Mouse (Mus musculus): ENCODE results near the gene Dscam. TPM values are rescaled to one million over a fixed set of nuclear protein-coding genes. Genes with fewer than 3 reads are reported as not detected.

Gene Dscam
- polyA plus RNA-seq, 1 experiment = 0.13 TPM

DNA sequence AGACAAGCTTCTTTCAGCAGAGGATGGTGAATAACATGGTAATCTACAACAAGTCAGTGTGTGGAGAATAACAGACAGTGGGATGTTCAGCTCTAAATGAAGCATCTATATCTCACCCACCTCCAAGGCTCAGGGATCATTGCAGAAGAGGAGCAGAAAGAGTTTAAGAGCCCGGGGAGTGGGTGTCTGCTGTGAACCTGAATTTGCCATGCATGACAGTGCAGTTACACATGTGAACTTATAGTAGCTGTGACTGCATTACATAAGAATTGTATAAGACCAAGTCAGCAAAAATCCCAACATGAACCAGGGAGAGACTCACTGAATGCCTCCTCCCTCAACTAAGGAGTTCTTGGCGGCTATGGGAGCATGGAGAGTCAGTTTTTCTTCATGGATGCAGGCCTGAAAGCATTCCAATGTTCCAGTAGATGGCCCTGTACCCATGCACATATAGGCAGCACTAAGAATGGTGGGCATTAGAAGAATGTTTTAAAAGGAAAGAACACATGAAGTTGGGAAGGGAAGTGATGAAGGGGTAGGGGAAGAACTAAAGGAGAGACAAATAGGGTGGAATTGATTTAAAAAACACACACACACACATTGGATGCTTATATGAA is 417.3 kb downstream of the Dscam start:
- Histone ChIP-seq H3K4me3 (ENCODE audit: low read depth, low read length) (no peak overlapping the region), H3K9ac (ENCODE audit: low read depth, poor library complexity, severe bottlenecking) (no peak overlapping the region), H3K4me1 (ENCODE audit: control insufficient read depth, insufficient read depth, low read length) (peaks cover 2% of the 10 kb centered on the region), H3K9me3 (replicated peaks; ENCODE audit: control insufficient read depth, insufficient read depth, low read length, poor library complexity, severe bottlenecking) (no peaks in the 10 kb centered on the region), H3K36me3 (ENCODE audit: control insufficient read depth, insufficient read depth, low read length, poor library complexity, severe bottlenecking) (no peaks in the 10 kb centered on the region), H3K27me3 (ENCODE audit: control insufficient read depth, insufficient read depth, low read length, poor library complexity, severe bottlenecking) (no peaks in the 10 kb centered on the region; the same call in 1 of the 2 replicates), H3K27ac (ENCODE audit: insufficient read depth, low read length) (no peak overlapping the region)
- TF ChIP-seq EP300 (IDR thresholded peaks at IDR 0.05; ENCODE audit: insufficient read depth, low read depth, low read length) (no peak), CTCF (IDR thresholded peaks at IDR 0.05; ENCODE audit: low read depth, low read length) (no peak)

DNA sequence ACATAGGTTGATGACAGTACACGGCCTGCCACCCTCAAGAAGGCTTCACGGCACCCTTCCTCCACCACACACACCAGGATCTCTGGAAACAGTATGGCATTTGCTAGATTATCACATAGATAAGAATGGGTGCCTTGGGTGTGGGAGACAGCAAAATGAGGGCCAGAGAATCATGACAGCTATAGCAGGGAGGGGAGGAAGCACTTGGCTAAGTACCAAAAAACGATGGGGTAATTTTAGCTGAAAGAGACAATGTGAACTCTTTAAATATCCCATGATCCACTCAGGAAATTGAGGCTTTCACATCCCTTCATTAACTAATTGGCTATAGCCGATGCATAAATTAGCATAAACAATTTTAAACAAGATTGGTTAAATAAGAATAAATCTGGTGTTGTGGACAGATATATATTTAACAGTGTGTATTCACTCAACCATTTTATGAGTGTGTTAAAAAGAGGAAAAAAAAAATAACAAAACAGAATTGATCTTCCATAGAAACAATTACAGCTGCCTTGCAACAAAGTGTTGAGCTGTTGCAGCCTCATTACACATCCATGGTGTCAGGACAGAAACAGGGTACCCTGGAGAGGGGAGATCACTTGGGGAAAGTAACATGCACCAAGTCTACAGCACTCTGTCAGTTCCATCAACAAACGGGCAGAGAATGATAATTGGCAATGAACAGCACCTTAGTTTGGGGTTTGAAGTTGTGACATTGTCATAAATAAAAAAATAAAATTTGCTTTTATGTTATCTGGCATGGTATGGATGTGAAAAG is 427.9 kb downstream of the Dscam start:
- no peaks in the 10 kb centered on the region for H3K9me3 ChIP-seq (replicated peaks; ENCODE audit: control insufficient read depth, insufficient read depth, low read length, poor library complexity, severe bottlenecking)
- H3K36me3 ChIP-seq (ENCODE audit: control insufficient read depth, insufficient read depth, low read length, poor library complexity, severe bottlenecking) = no peaks in the 10 kb centered on the region
- H3K27me3 ChIP-seq (ENCODE audit: control insufficient read depth, insufficient read depth, low read length, poor library complexity, severe bottlenecking) = no peaks in the 10 kb centered on the region
- no peak overlapping the region for H3K9ac ChIP-seq (ENCODE audit: low read depth, poor library complexity, severe bottlenecking)
- no peak overlapping the region for H3K27ac ChIP-seq (ENCODE audit: insufficient read depth, low read length)
- no peak overlapping the region for H3K4me3 ChIP-seq (ENCODE audit: low read depth, low read length)
- H3K4me1 ChIP-seq (ENCODE audit: control insufficient read depth, insufficient read depth, low read length) = no peaks in the 10 kb centered on the region
- TF ChIP-seq CTCF (IDR thresholded peaks at IDR 0.05; ENCODE audit: low read depth, low read length) = no peak
- TF ChIP-seq POLR2A (IDR thresholded peaks at IDR 0.05; ENCODE audit: insufficient read depth, low read length) = no peak

DNA sequence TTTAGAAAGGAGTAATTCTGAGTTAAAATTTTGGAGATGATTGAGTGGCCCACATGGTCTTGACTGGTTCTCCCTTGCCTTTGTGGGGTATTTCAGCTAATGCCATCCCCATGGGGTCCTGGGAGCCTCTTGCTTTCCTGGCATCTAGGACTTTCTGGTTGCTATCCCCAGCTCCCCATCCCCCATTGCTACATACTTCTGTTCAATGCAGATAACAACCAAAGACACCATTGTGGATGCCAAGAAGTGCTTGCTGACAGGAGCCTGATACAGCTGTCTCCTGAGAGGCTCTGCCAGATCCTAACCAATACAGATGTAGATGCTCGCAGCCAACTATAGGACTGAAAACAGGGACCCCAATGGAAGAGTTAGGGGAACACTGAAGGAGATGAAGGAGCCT is 429.2 kb downstream of the Dscam start:
- no peak overlapping the region for H3K4me3 ChIP-seq (ENCODE audit: low read depth, low read length)
- no peaks in the 10 kb centered on the region for H3K27me3 ChIP-seq (ENCODE audit: control insufficient read depth, insufficient read depth, low read length, poor library complexity, severe bottlenecking)
- H3K36me3 ChIP-seq (ENCODE audit: control insufficient read depth, insufficient read depth, low read length, poor library complexity, severe bottlenecking) = no peaks in the 10 kb centered on the region
- H3K4me1 ChIP-seq (ENCODE audit: control insufficient read depth, insufficient read depth, low read length) = no peaks in the 10 kb centered on the region
- TF ChIP-seq POLR2A (IDR thresholded peaks at IDR 0.05; ENCODE audit: insufficient read depth, low read length) = no peak
- no peak for TF ChIP-seq CTCF (IDR thresholded peaks at IDR 0.05; ENCODE audit: low read depth, low read length)
- no peak for TF ChIP-seq EP300 (IDR thresholded peaks at IDR 0.05; ENCODE audit: insufficient read depth, low read depth, low read length)
- no peak overlapping the region for H3K9ac ChIP-seq (ENCODE audit: low read depth, poor library complexity, severe bottlenecking)
- no peak overlapping the region for H3K27ac ChIP-seq (ENCODE audit: insufficient read depth, low read length)
- H3K9me3 ChIP-seq (replicated peaks; ENCODE audit: control insufficient read depth, insufficient read depth, low read length, poor library complexity, severe bottlenecking) = no peaks in the 10 kb centered on the region

DNA sequence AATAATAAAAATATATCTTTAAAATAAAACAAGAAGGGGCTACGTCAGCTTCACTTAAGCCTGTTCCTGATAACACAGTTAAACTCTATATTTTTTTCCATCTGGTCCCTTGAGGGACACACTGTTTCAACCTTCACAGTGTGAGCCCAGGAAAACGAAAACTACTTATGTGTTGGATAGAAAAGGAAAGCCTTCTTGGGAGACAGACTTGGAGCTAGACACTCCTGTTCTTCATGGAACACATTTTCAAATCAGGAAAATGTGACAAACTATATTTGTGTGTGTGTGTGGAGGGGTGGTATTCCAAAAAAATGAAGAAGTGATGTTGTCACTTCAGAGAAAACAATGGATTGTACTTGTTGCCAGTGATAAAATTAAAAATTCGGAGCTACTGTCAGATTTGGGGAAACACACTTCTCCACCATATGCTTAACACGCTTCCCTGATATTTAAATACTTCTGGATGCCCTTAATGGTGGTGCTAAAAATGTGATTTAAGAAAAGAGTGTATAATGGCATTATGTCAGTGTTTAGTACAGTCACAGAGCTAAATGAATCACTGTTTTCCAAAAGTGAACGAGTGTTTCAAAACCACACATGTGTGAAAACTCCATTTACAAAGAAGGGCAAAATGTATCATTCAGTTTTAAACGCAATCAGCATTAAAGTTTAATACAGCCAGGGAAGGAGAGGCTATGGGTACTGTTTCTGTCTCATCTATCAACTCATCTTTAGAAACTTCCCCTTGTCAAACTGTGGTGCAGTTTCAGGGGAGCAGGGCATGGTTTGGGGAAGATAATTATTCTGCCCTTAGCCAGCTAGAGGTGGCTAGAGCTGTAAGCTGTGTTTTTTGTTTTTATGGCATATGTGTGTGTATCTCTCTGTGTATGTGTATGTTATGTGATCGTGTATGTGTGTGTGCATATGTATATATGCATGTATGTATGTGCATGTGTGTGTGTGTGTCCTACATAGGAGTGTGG is 430.2 kb downstream of the Dscam start:
- Histone ChIP-seq H3K27me3 (ENCODE audit: control insufficient read depth, insufficient read depth, low read length, poor library complexity, severe bottlenecking) (no peaks in the 10 kb centered on the region), H3K27ac (ENCODE audit: insufficient read depth, low read length) (no peak overlapping the region), H3K4me1 (ENCODE audit: control insufficient read depth, insufficient read depth, low read length) (no peaks in the 10 kb centered on the region), H3K36me3 (ENCODE audit: control insufficient read depth, insufficient read depth, low read length, poor library complexity, severe bottlenecking) (no peaks in the 10 kb centered on the region), H3K9ac (ENCODE audit: low read depth, poor library complexity, severe bottlenecking) (no peak overlapping the region), H3K9me3 (replicated peaks; ENCODE audit: control insufficient read depth, insufficient read depth, low read length, poor library complexity, severe bottlenecking) (no peaks in the 10 kb centered on the region), H3K4me3 (ENCODE audit: low read depth, low read length) (no peak overlapping the region)
- no peak for TF ChIP-seq EP300 (IDR thresholded peaks at IDR 0.05; ENCODE audit: insufficient read depth, low read depth, low read length)
- TF ChIP-seq POLR2A (IDR thresholded peaks at IDR 0.05; ENCODE audit: insufficient read depth, low read length) = no peak
- TF ChIP-seq CTCF (IDR thresholded peaks at IDR 0.05; ENCODE audit: low read depth, low read length) = no peak

DNA sequence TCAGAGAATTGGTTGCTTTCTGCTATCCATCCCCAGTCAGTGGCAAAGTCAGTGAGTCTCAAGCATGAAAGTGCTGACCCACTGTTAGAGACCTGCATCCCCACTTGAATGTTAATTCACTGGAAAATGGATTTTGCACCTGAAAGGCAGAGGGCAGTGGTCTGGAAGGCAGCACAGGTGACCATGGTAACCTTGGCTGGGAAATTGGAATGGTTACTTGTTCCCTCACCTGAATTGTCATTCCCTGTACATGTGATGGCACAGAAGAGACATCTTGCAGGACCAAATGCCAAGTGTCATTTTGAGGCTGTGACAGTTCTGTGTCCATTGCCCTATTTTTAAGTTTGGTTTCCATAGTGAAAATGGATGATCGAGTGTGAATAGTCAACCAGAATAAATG is 434.1 kb downstream of the Dscam start:
- Histone ChIP-seq H3K27ac (ENCODE audit: insufficient read depth, low read length) (no peak overlapping the region), H3K27me3 (ENCODE audit: control insufficient read depth, insufficient read depth, low read length, poor library complexity, severe bottlenecking) (no peaks in the 10 kb centered on the region), H3K4me3 (ENCODE audit: low read depth, low read length) (no peak overlapping the region), H3K9me3 (replicated peaks; ENCODE audit: control insufficient read depth, insufficient read depth, low read length, poor library complexity, severe bottlenecking) (no peaks in the 10 kb centered on the region), H3K9ac (ENCODE audit: low read depth, poor library complexity, severe bottlenecking) (no peak overlapping the region), H3K36me3 (ENCODE audit: control insufficient read depth, insufficient read depth, low read length, poor library complexity, severe bottlenecking) (no peaks in the 10 kb centered on the region), H3K4me1 (ENCODE audit: control insufficient read depth, insufficient read depth, low read length) (no peaks in the 10 kb centered on the region)
- no peak for TF ChIP-seq CTCF (IDR thresholded peaks at IDR 0.05; ENCODE audit: low read depth, low read length)
- no peak for TF ChIP-seq EP300 (IDR thresholded peaks at IDR 0.05; ENCODE audit: insufficient read depth, low read depth, low read length)
- TF ChIP-seq POLR2A (IDR thresholded peaks at IDR 0.05; ENCODE audit: insufficient read depth, low read length) = no peak
